In the genomic region with DNA sequence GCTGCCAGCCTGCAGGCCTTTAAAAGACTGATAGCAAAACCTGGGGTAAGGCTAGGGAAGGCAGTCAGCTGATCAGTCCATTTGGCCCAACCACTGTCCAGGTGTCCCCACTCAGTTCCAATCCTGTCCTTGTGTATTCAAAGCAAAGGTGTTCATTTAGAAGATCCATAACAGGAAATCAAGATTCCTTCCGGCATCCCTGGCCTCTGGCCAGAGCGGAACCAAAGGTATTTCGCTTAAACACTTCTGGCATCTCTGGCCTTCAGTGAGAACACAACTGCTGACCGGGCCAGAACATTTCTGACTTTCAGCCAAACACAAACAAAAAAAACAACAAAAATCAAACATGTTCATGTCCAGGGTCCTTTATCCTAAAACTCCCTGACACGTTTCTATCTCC, we compare ENCODE assay signal across 14 mouse cellular contexts.
A peak's percentile ranks its signal among the peaks of the same experiment; 100 is the strongest.
DNase-seq lines count a peak whose midpoint lies in the region; ATAC-seq lines count a peak whose summit lies in the region.
"Had no signal": no experiment of that assay in that cellular context is flagged by ENCODE, and none has a peak within 500 bp of the region (broad histone marks: within the 10 kb centered on the region; RNA-seq: fewer than 3 reads in every experiment).

No protein-coding gene starts in this region.

- H3K36me3 ChIP-seq in kidney, embryonic 15.5 days, result no peaks in the 10 kb centered on the region
- no peaks in the 10 kb centered on the region for H3K36me3 ChIP-seq in embryonic facial prominence, embryonic 10.5 days (replicated peaks)
- H3K36me3 ChIP-seq: hindbrain, embryonic 12.5 days; midbrain, embryonic 13.5 days had no signal

- no peak overlapping the region for H3K27ac ChIP-seq in kidney, embryonic 15.5 days
- H3K27ac ChIP-seq in embryonic facial prominence, embryonic 10.5 days (replicated peaks), result peak overlapping the region; percentile 70
- H3K27ac ChIP-seq: hindbrain, embryonic 12.5 days; midbrain, embryonic 13.5 days had no signal

- ATAC-seq in kidney, embryonic 15.5 days (replicated peaks; ENCODE audit: low FRiP score), result no peak
- no peak for ATAC-seq in megakaryocyte progenitor cell, adult 5-6 weeks (replicated peaks; ENCODE audit: poor library complexity)
- ATAC-seq: midbrain, embryonic 13.5 days had no signal

- intact Hi-C loops in heart, postnatal 25 days (cut with DNase I), result loop anchor here (1.0 to 5.0 kb wide), 3 partner anchors 39 to 289 kb away; no protein-coding TSS in a partner anchor

- no peaks in the 10 kb centered on the region for H3K27me3 ChIP-seq in kidney, embryonic 15.5 days
- H3K27me3 ChIP-seq in embryonic facial prominence, embryonic 10.5 days (replicated peaks; ENCODE audit: low read depth, poor library complexity, severe bottlenecking), result peaks cover 39% of the 10 kb centered on the region

- peaks cover 42% of the 10 kb centered on the region for H3K4me1 ChIP-seq in kidney, embryonic 15.5 days
- H3K4me1 ChIP-seq in embryonic facial prominence, embryonic 10.5 days, result peaks cover 48% of the 10 kb centered on the region

- peak; percentile 5 for DNase-seq in gastrocnemius, adult 18-20 months (ENCODE audit: low spot score)
- DNase-seq in gastrocnemius, postnatal 4 days (ENCODE audit: low spot score in 2 of 2), result no peak
- DNase-seq in kidney, postnatal 25 days, result peak; percentile 18 to 44
- DNase-seq in embryonic facial prominence, embryonic 10.5 days (ENCODE audit: low spot score), result no peak
- DNase-seq in heart, postnatal 25 days (ENCODE audit: low spot score), result peak; percentile 35
- DNase-seq in spleen, postnatal 10 days (ENCODE audit: low spot score in 2 of 2), result no peak
- DNase-seq: cerebellum, adult 18-20 months; left cerebral cortex, postnatal 4 days; right cerebral cortex, postnatal 14 days; thymus, postnatal 4 days had no signal

- no peaks in the 10 kb centered on the region for H3K9me3 ChIP-seq in kidney, embryonic 15.5 days (replicated peaks)
- no peaks in the 10 kb centered on the region for H3K9me3 ChIP-seq in embryonic facial prominence, embryonic 10.5 days
- H3K9me3 ChIP-seq: hindbrain, embryonic 12.5 days; midbrain, embryonic 13.5 days had no signal

- WGBS in kidney, embryonic 15.5 days, result 72% methylated on average over 5 of the region's 5 CpGs
- WGBS in embryonic facial prominence, embryonic 10.5 days, result 80% methylated on average over 5 of the region's 5 CpGs

- no peak overlapping the region for H3K4me3 ChIP-seq in kidney, embryonic 15.5 days (replicated peaks)
- no peak overlapping the region for H3K4me3 ChIP-seq in embryonic facial prominence, embryonic 10.5 days
- H3K4me3 ChIP-seq: hindbrain, embryonic 12.5 days; midbrain, embryonic 13.5 days had no signal

- no peak overlapping the region for H3K9ac ChIP-seq in kidney, embryonic 15.5 days
- H3K9ac ChIP-seq: hindbrain, embryonic 12.5 days; midbrain, embryonic 13.5 days had no signal

- H3K4me2 ChIP-seq in kidney, embryonic 15.5 days, result no peak overlapping the region
- H3K4me2 ChIP-seq: hindbrain, embryonic 12.5 days; midbrain, embryonic 13.5 days had no signal

Comparison
In these comparisons a context has a peak if more than half of its experiments do, and no peak if none do; other contexts are left out.
1. DNase-seq: peak in gastrocnemius, adult 18-20 months (single experiment), kidney, postnatal 25 days (2 of 2) and heart, postnatal 25 days (single experiment); none in gastrocnemius, postnatal 4 days (0 of 2), embryonic facial prominence, embryonic 10.5 days (single experiment) and spleen, postnatal 10 days (0 of 2).